Mouse (Mus musculus): ENCODE measurements at regions not wholly inside any gene's neighbourhood (a gene's known extent, or its start where the extent isn't known, plus 50 kb on each side); places are given as distances from the start of the nearest gene placed in this dataset.

DNA sequence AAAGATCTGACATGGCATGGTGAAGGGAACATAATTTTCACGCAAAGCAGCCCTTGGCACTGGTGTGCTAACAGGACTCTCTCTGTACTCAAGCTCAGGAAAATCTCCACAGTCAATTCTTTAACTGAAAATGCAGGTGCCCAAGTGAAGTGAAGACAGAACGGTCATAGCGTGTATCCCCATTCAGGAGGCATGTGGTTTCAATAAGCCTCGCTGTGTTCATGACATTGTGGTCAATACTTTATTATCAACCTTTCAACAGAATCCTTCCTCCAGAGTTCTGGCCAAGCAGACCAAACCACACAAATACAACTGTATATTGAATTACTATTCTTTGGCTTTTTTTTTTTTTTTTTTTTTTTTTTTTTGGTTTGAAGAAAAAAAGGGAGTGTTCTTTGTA lies 314.1 kb downstream of the Mycn start:
- 92% methylated on average over 4 of the region's 4 CpGs for WGBS
- H3K9me3 ChIP-seq (ENCODE audit: control insufficient read depth, low read depth, low read length) = no peaks in the 10 kb centered on the region
- no peak overlapping the region for H3K4me3 ChIP-seq (ENCODE audit: low read depth, low read length)
- no peak overlapping the region for H3K4me2 ChIP-seq (replicated peaks; ENCODE audit: low read depth, low read length)
- no peak overlapping the region for H3K9ac ChIP-seq (replicated peaks; ENCODE audit: low read depth, low read length)
- no peak overlapping the region for H3K27ac ChIP-seq (ENCODE audit: low read length)
- no peak for ATAC-seq (ENCODE audit: insufficient number of reproducible peaks, insufficient read depth, low FRiP score, low read depth)
- peaks cover 4% of the 10 kb centered on the region; the same call in 1 of the 2 replicates for H3K4me1 ChIP-seq (ENCODE audit: control insufficient read depth, insufficient read depth, low read length)
- H3K27me3 ChIP-seq (ENCODE audit: control insufficient read depth, insufficient read depth, low read length) = no peaks in the 10 kb centered on the region
- H3K36me3 ChIP-seq (ENCODE audit: control insufficient read depth, insufficient read depth, low read length) = no peaks in the 10 kb centered on the region

DNA sequence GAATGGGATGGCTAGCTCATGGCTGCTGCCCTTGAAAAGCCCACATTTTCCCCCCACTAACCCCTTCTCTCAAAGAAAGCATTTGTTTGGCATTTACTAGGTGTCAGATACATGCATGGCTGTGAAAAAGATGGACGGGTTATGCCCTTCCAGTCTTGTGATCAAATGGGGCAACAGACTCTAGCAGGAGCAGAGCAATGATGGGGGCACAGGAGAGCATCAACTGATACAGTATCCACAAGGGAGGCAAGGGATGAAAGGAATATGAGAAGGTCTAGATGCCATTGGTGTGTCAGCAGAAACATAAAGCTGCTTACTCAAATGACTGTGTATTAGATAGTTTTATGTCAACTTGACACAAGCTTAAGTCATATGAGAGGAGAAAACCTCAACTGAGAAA lies 315.9 kb downstream of the Mycn start:
- no peak for ATAC-seq (ENCODE audit: insufficient number of reproducible peaks, insufficient read depth, low FRiP score, low read depth)
- no peaks in the 10 kb centered on the region for H3K27me3 ChIP-seq (ENCODE audit: control insufficient read depth, insufficient read depth, low read length)
- no peaks in the 10 kb centered on the region for H3K9me3 ChIP-seq (ENCODE audit: control insufficient read depth, low read depth, low read length)
- no peaks in the 10 kb centered on the region for H3K36me3 ChIP-seq (ENCODE audit: control insufficient read depth, insufficient read depth, low read length)
- H3K27ac ChIP-seq (ENCODE audit: low read length) = no peak overlapping the region
- WGBS = 90% methylated on average over 1 of the region's 1 CpGs
- H3K9ac ChIP-seq (replicated peaks; ENCODE audit: low read depth, low read length) = no peak overlapping the region
- H3K4me3 ChIP-seq (ENCODE audit: low read depth, low read length) = no peak overlapping the region
- peaks cover 4% of the 10 kb centered on the region; the same call in 1 of the 2 replicates for H3K4me1 ChIP-seq (ENCODE audit: control insufficient read depth, insufficient read depth, low read length)
- H3K4me2 ChIP-seq (replicated peaks; ENCODE audit: low read depth, low read length) = no peak overlapping the region

DNA sequence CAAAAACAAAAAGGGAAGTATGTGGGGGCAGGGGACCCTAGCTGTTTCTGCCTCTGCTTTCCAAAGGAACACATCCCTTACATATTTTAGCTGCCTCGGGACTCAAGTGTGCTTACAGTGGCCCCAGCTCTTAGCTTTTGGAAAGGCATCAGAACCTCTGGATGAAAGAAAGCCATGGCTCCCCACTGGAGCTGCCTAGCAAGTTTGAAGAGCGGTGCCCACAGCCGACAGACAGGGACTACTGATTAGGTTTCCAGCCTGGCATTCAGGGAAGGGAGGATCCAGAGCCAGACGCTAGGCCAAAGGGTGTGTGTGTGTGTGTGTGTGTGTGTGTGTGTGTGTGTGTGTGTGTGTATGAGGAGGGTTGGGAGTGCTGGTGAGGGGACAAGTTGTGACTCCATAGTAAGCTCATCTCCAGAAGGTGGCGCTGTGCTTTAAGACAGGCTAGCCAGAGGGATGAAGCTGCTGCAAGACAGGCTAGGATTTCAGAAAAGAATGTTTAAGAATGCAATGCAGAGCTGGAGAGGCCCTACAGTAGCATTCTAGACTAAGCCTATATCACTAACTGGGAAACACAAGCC lies 318.9 kb downstream of the Mycn start:
- H3K4me1 ChIP-seq (ENCODE audit: control insufficient read depth, insufficient read depth, low read length) = peaks cover 4% of the 10 kb centered on the region; the same call in 1 of the 2 replicates
- no peaks in the 10 kb centered on the region for H3K27me3 ChIP-seq (ENCODE audit: control insufficient read depth, insufficient read depth, low read length)
- no peaks in the 10 kb centered on the region for H3K36me3 ChIP-seq (ENCODE audit: control insufficient read depth, insufficient read depth, low read length)
- H3K27ac ChIP-seq (ENCODE audit: low read length) = no peak overlapping the region
- H3K4me2 ChIP-seq (replicated peaks; ENCODE audit: low read depth, low read length) = no peak overlapping the region
- no peak overlapping the region for H3K4me3 ChIP-seq (ENCODE audit: low read depth, low read length)
- 28% methylated on average over 5 of the region's 5 CpGs for WGBS
- H3K9me3 ChIP-seq (ENCODE audit: control insufficient read depth, low read depth, low read length) = no peaks in the 10 kb centered on the region
- H3K9ac ChIP-seq (replicated peaks; ENCODE audit: low read depth, low read length) = no peak overlapping the region
- peak; percentile 80 for ATAC-seq (ENCODE audit: insufficient number of reproducible peaks, insufficient read depth, low FRiP score, low read depth)

DNA sequence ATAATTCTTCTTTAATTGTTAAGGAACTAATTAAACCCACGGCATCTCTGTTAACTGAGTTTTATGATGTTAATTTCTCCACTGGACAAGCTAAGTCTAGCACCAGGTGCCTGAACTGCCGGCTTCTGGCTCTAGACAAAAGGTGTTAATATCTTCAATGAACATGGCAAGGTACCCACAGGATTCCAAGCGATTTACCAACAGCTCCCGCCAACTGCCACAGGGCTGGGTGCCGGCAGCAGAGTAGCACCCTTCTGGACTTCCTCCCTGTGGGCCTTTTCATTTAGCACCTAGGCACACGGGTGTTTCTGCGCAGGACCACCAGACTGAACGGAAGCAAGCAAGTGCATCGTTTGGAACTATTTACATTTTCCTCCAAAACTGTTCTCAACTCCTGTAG lies 320.2 kb downstream of the Mycn start:
- Histone ChIP-seq H3K4me3 (ENCODE audit: low read depth, low read length) (no peak overlapping the region), H3K4me1 (ENCODE audit: control insufficient read depth, insufficient read depth, low read length) (peaks cover 4% of the 10 kb centered on the region; the same call in 1 of the 2 replicates), H3K27me3 (ENCODE audit: control insufficient read depth, insufficient read depth, low read length) (no peaks in the 10 kb centered on the region), H3K4me2 (replicated peaks; ENCODE audit: low read depth, low read length) (no peak overlapping the region), H3K27ac (ENCODE audit: low read length) (no peak overlapping the region), H3K9me3 (ENCODE audit: control insufficient read depth, low read depth, low read length) (no peaks in the 10 kb centered on the region), H3K36me3 (ENCODE audit: control insufficient read depth, insufficient read depth, low read length) (no peaks in the 10 kb centered on the region), H3K9ac (replicated peaks; ENCODE audit: low read depth, low read length) (no peak overlapping the region)
- no peak for ATAC-seq (ENCODE audit: insufficient number of reproducible peaks, insufficient read depth, low FRiP score, low read depth)
- WGBS = 86% methylated on average over 9 of the region's 9 CpGs

DNA sequence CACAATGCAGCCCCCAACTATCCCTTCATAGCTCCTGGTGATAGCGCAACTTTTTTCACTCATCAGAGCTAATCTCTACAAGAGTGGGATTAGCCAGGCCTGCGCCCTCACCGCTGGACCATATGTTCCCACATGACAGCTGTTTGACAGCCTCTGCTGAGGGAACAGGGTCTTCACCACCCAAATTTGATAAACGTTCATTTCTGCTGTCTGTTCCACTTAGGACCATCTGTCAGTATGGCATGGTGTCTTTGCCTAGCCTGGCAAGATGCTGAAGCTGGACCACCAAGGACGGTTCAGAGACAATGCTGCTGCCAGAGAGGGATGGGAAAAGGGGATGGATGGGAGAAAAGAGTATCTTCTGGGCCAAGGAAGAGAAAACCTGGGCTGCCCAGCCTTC lies 321.4 kb downstream of the Mycn start:
- ATAC-seq (ENCODE audit: insufficient number of reproducible peaks, insufficient read depth, low FRiP score, low read depth) = no peak
- H3K36me3 ChIP-seq (ENCODE audit: control insufficient read depth, insufficient read depth, low read length) = no peaks in the 10 kb centered on the region

DNA sequence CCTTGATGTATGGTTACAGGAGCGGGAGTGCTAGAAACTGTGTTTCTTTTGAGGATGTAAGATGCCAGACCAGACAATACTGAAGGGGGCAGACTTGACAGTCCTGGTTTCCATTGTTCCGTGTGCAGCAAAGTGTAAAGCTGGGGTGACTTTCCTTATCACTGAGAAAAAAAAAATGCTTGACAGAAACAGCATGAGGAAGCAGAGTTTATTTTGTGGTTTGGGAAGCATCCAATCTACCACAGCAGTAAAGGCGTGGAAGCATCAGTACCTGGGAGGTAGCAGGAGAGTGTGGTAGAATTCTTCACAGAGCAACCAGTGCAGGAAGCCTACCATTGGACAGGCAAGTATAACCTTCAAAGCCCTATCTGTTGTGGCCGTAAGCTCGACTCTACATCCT lies 322.3 kb downstream of the Mycn start:
- no peaks in the 10 kb centered on the region for H3K9me3 ChIP-seq (ENCODE audit: control insufficient read depth, low read depth, low read length)

More for the DNA sequence above, 321.4 kb downstream of the Mycn start:
- H3K4me3 ChIP-seq (ENCODE audit: low read depth, low read length) = no peak overlapping the region
- no peaks in the 10 kb centered on the region for H3K9me3 ChIP-seq (ENCODE audit: control insufficient read depth, low read depth, low read length)
- no peak overlapping the region for H3K27ac ChIP-seq (ENCODE audit: low read length)
- WGBS = 79% methylated on average over 5 of the region's 5 CpGs
- H3K27me3 ChIP-seq (ENCODE audit: control insufficient read depth, insufficient read depth, low read length) = no peaks in the 10 kb centered on the region
- H3K4me1 ChIP-seq (ENCODE audit: control insufficient read depth, insufficient read depth, low read length) = peaks cover 4% of the 10 kb centered on the region; the same call in 1 of the 2 replicates
- H3K4me2 ChIP-seq (replicated peaks; ENCODE audit: low read depth, low read length) = no peak overlapping the region
- no peak overlapping the region for H3K9ac ChIP-seq (replicated peaks; ENCODE audit: low read depth, low read length)

DNA sequence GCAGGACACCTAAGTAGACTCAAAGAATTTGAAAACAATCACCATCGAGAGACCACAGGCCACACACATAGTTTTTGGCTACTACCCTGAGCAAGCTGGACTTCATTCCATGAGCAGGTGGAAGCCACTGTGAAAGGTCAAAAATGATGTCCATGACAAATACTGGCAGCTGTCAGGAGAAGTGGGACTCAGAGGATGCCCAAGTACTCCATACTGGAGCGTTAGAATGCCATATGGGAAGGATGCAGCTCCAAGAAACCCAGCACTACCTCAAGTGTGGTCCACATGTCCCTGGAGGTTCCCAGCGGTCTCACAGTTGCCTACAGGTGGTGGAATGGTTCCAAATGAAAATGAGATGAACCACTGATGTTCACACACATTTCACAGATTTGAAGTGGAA lies 329.2 kb downstream of the Mycn start:
- 88% methylated on average over 3 of the region's 3 CpGs for WGBS
- no peaks in the 10 kb centered on the region for H3K9me3 ChIP-seq (ENCODE audit: control insufficient read depth, low read depth, low read length)
- H3K27me3 ChIP-seq (ENCODE audit: control insufficient read depth, insufficient read depth, low read length) = no peaks in the 10 kb centered on the region
- H3K4me1 ChIP-seq (ENCODE audit: control insufficient read depth, insufficient read depth, low read length) = no peaks in the 10 kb centered on the region
- ATAC-seq (ENCODE audit: insufficient number of reproducible peaks, insufficient read depth, low FRiP score, low read depth) = no peak
- no peaks in the 10 kb centered on the region for H3K36me3 ChIP-seq (ENCODE audit: control insufficient read depth, insufficient read depth, low read length)
- H3K4me2 ChIP-seq (replicated peaks; ENCODE audit: low read depth, low read length) = no peak overlapping the region
- no peak overlapping the region for H3K9ac ChIP-seq (replicated peaks; ENCODE audit: low read depth, low read length)
- H3K27ac ChIP-seq (ENCODE audit: low read length) = no peak overlapping the region
- no peak overlapping the region for H3K4me3 ChIP-seq (ENCODE audit: low read depth, low read length)

More for the DNA sequence above, 322.3 kb downstream of the Mycn start:
- Histone ChIP-seq H3K4me1 (ENCODE audit: control insufficient read depth, insufficient read depth, low read length) (peaks cover 4% of the 10 kb centered on the region; the same call in 1 of the 2 replicates), H3K4me2 (replicated peaks; ENCODE audit: low read depth, low read length) (no peak overlapping the region), H3K27me3 (ENCODE audit: control insufficient read depth, insufficient read depth, low read length) (no peaks in the 10 kb centered on the region), H3K4me3 (ENCODE audit: low read depth, low read length) (no peak overlapping the region), H3K27ac (ENCODE audit: low read length) (no peak overlapping the region), H3K9ac (replicated peaks; ENCODE audit: low read depth, low read length) (no peak overlapping the region), H3K36me3 (ENCODE audit: control insufficient read depth, insufficient read depth, low read length) (no peaks in the 10 kb centered on the region)
- 77% methylated on average over 5 of the region's 5 CpGs for WGBS
- no peak for ATAC-seq (ENCODE audit: insufficient number of reproducible peaks, insufficient read depth, low FRiP score, low read depth)

DNA sequence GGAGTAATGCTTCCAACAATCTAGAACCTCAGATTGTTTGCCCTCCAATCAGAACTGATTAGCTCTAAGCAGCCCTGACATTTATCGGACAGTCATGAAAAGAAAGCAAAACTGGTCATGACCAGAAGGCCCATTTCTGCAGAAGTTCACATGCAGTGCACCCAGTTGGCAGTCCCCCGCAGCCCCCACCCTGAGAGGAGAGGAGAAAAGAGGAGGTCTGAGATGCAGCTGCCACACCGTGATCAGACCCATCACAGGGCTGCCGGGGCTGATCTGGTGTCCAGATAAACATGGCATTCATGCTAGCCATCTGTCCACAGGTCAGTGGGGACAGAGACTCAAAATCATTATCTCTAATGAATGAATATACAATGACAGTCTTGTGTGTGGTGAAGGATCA lies 330.9 kb downstream of the Mycn start:
- Histone ChIP-seq H3K27me3 (ENCODE audit: control insufficient read depth, insufficient read depth, low read length) (no peaks in the 10 kb centered on the region), H3K4me1 (ENCODE audit: control insufficient read depth, insufficient read depth, low read length) (no peaks in the 10 kb centered on the region), H3K4me2 (replicated peaks; ENCODE audit: low read depth, low read length) (no peak overlapping the region), H3K9ac (replicated peaks; ENCODE audit: low read depth, low read length) (no peak overlapping the region), H3K4me3 (ENCODE audit: low read depth, low read length) (no peak overlapping the region), H3K27ac (ENCODE audit: low read length) (no peak overlapping the region), H3K9me3 (ENCODE audit: control insufficient read depth, low read depth, low read length) (no peaks in the 10 kb centered on the region), H3K36me3 (ENCODE audit: control insufficient read depth, insufficient read depth, low read length) (no peaks in the 10 kb centered on the region)
- ATAC-seq (ENCODE audit: insufficient number of reproducible peaks, insufficient read depth, low FRiP score, low read depth) = peak; percentile 33; the same call in 1 of the 2 replicates
- 51% methylated on average over 4 of the region's 4 CpGs for WGBS

DNA sequence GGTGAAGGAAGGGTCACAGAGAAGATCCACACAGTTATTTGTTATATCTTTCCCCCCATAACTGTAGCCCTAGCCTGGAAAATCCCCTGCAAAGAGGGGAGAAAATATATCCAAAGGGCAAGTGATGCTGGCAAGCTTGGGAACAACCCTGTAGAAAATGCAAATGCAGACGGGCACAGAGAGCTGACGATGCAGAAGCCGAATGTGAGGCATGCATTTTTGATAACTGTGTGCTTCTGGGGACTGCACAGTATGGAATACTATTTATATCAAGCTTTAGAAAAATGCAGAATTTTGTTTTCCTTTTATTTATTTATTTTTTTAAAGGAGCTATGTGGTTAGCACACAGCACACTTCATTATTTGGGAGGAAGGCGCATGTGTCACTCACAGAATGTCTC lies 333.7 kb downstream of the Mycn start:
- Histone ChIP-seq H3K27ac (ENCODE audit: low read length) (no peak overlapping the region), H3K9me3 (ENCODE audit: control insufficient read depth, low read depth, low read length) (no peaks in the 10 kb centered on the region), H3K9ac (replicated peaks; ENCODE audit: low read depth, low read length) (no peak overlapping the region), H3K4me1 (ENCODE audit: control insufficient read depth, insufficient read depth, low read length) (no peaks in the 10 kb centered on the region), H3K4me3 (ENCODE audit: low read depth, low read length) (no peak overlapping the region), H3K27me3 (ENCODE audit: control insufficient read depth, insufficient read depth, low read length) (no peaks in the 10 kb centered on the region), H3K4me2 (replicated peaks; ENCODE audit: low read depth, low read length) (no peak overlapping the region), H3K36me3 (ENCODE audit: control insufficient read depth, insufficient read depth, low read length) (no peaks in the 10 kb centered on the region)
- no peak for ATAC-seq (ENCODE audit: insufficient number of reproducible peaks, insufficient read depth, low FRiP score, low read depth)
- 89% methylated on average over 4 of the region's 4 CpGs for whole genome bisulfite sequencing

Data from stomach, embryonic 14.5 days (tissue).